Mouse (Mus musculus): ENCODE measurements around the gene Frs3.
A peak's percentile ranks its signal among the peaks of the same experiment; 100 is the strongest.

The Frs3 gene

DNA sequence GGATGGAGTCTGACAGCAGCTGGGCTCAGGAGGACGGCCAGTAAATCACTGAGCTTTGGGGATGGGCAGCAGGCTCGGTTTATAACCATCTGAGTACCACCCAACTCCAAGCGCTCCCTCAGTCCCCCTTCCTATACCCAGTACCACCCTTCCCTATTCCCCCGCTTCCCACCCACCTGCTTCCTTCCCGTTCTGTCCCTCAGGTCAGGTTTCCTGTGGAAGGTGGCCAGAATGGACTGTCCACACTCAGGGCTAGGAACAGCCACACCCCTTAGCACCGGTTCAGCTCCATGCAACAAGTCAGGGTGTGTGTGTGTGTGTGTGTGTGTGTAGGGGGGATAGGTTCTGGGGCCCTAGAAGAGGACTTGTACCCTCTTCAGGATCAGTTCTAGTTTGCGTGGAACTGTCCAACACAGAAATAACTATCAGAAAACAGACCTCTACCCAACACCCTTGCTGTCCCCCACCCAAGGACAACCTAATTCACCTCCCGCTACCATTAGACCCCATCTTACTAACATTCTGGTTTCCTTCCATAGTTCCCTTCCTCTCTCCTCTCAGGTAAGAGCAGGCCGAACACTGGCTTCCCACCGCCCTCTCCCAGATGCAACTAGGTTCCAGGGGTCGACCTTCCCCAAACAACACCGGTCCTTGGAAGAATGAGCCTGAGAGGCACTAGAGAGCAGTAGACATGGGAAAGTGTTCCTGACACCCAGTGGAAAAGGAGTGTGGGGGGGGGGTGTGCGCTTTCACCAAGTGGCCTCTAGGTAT, 5.0 kb downstream of the Frs3 start:
- no peak for DNase-seq

DNA sequence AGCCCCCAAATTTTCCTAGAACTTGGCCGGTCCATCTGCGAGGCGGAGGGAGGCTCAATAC, 5.4 kb downstream of the Frs3 start, which contains the start of gene Gm21981:
Gm21981 (minus strand) TSS at position 14 of the 61 bp plus-strand sequence.
- no peak for DNase-seq

DNA sequence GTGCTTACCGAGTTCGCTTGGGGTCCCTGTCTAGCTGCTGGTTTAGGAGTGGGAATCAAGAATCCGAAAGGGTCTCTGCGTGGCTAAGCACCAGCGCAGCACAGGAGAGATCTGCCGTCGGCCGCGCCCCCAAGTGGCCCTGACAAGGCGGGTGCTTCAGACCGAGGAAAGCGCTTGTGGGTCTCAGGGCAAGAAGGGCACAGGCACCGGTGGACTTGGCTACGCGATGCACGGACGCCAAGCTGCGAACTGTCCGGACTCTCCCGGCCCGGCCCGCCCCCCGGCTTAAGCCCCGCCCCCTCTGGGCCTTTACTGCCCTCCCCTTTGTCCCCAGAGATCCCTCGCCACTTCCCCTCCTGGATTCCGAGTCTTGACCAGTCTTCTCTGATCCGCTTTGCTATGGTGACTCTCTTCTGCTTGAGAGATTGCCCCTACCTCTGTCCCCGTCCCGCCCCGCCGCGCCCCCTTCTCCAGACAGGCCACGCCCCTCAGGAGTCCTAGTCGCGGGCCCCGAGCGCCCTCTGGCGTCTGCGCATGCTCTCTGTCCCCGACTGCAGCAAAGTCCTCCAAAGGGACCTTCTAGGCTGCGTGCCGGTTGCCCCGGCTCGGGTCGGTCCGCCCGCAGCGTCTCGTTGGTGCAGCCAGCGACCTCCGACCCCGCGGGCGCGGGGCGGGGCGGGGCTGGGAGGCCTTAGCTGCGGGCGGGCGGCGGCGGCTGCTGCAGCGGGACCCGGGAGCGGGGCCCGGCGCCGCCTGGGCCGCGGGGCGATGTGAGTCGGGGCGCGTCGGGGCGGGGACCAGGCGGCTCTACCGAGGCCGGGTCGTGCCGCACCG, 5.9 kb downstream of the Frs3 start, which contains the start of gene Prickle4:
Prickle4 (minus strand) TSS at position 234 of the 834 bp plus-strand sequence.
- DNase-seq: peak; percentile 95

DNA sequence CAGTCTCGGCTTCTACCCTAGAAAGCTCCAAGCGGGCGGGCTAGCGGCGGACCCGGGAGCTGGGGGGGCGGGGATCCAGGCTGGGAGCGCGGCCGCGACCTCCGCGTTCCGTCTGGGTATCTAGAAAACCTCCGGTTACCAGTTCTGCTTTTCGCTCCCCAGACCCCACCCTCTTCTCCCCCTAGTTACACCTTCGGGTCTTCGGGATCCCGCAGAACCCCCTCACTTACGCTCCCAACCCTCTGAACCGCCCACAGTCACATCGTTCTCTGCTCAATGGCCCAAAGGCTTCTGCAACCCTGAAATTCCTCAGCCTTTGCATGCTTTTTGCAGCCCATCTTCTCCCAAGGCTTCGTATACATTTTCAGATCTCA, 6.5 kb downstream of the Frs3 start:
- no peak for DNase-seq

DNA sequence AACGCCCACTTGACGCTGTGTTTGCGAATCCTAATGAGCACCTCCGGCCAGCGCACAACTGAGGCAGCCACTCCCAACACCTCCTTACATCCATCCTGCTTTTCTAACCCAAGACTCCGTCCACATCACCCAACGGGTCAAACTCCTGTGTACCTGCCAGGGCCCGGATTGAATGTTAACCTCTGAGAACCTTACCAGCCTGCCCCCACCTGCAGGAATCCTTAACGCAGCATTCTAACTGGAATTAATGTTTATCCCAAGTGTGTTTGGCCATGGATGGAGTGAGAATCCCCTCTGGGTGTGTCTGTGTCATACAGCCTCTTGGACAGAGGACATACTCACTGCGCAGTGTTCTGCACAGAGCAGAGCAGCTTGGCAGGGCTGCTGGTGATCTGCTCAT, 9.3 kb downstream of the Frs3 start:
- no peak for DNase-seq

DNA sequence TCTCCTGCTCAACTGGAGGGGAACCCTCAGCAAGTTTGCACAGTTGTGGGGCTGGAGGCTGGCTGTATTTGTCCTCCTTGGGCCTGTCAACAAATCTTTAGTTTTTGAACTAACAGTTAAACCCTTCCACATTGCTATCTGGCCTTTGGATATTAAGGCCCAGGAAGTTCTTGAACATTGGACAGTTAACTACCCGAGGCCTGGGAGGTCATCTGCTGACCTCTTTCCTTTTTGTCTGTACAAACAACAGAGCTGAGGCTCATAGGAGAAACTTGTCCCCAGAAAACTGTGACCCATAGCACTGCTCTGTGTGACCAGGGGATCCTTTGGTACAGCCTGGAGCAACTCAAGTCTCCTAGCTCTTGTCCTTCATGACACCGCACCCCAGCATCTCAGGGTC, 10.2 kb downstream of the Frs3 start:
- no peak for DNase-seq

DNA sequence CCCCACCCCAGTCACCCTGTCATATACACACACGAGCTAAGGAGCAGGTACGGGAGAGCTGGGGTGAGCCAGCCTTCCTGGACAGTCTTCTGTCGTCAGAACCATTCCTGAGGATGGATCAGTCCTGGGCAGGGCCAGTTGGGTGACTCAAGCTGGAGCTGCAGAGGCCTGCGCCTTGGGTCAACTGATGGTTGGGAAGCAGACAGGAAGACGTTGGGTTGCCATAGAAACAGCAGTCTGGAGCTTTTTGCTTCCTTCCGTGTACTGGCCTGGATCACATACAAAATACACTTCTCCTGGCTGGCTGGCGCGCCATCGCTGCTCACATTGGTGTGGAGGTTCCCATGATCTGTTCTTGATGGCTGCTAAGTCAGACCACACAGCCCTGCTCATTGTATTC, 13.0 kb downstream of the Frs3 start:
- no peak for DNase-seq

DNA sequence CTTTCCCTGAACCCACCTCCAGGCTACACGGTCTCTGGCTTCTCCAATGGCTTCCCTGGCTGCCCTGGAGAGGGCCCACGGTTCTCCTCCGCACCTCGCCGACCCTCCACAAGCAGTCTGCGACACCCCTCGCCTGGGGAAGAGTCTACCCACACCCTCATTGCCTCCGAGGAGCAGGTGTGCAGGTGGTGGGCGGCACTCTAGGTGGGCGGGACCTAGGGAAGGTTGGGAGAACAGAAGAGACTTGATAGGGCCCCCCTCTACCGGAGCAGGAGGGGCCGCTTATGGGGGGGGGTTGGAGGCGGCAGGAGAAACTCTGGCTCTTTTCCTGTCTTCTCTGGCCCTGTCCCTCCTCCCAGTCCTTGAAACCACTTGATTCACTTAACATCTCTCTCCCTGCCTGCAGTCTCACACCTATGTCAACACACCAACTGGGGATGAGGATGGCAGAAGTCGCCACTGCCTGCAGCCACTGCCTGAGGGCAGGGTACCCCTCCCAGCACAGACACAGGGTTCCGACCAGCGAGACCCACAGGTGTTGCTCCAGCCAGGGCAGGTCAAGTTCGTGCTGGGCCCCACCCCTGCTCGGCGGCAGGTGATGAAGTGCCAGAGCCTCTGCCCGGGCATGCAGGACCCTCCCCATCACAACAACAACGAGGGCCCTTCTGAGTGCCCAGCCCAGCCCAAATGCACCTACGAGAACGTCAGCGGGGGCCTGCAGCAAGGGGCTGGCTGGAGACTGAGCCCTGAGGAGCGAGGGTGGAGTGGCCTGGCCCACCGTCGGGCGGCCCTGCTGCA, 13.9 kb downstream of the Frs3 start:
- no peak for DNase-seq

DNA sequence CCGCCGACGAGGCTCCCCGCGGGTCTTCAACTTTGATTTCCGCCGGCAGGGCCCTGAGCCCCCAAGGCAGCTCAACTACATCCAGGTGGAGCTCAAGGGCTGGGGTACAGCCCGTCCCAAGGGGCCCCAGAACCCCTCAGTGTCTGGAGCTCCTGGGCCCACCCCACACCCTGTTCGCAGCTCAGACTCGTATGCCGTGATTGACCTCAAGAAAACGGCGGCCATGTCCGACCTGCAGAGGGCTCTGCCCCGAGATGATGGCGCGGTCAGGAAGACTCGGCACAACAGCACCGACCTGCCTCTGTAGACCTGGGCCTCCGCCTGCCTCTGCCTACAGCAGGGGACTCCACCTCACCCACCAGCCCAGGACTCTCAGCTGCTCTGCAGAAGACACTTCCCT, 14.7 kb downstream of the Frs3 start:
- no peak for DNase-seq

DNA sequence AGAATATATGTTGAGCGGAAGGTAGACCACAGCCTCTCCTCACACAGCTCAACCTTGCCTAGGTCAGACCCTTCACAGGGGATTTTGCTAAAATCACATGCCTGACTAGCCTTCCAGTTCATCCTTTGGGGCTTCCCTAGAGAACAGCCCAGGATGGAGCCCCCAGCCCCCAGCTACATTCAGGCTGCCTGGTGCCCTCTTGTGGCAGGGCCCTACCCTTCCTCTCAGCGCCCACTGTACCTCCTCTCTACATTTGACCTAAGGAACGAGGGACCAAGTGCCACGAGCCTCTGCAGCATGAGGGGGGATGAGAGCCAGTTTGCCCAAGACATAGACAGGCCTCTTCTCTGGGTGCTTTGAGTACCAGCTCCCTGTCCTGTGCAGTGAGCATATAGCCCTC, 15.9 kb downstream of the Frs3 start:
- DNase-seq: no peak

DNA sequence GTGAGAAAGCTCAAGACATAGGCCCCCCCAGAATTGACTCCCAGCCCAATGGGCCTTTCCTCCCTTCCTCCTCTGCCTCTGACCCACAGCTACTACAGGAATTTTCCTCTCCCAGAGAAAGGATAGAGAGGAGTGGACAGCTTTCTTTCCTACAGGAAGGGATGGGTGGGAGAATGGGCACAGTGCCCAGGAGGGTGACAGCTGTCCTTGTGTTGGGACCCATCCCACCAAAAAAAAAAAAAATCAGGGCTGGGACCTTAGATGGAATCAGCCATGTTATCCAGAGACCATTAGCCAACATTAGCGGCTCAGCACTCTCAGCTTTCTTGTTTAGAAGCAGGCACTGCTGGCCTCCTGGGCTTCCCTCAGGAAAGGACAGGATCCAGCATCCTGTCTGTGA, 17.4 kb downstream of the Frs3 start:
- DNase-seq: no peak

DNA sequence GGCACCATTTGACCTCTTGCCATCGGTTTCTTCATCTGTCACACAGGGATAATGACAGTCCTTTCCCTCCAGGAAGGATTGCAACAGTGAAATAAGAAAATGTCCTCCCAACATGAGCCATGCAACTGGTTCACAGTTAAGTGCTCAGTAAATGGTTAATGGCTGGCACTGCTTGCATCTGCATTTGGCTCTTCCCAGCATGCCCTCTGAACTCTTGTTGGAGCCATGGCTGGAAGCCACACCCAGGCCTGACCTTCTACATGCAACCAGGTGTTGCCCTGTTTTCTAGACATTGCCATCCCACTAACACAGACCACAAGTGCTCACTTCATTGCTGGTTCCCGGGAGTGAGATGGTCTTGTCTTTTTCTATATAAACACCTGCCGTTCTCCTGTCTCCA, 19.1 kb downstream of the Frs3 start:
- DNase-seq: no peak

DNA sequence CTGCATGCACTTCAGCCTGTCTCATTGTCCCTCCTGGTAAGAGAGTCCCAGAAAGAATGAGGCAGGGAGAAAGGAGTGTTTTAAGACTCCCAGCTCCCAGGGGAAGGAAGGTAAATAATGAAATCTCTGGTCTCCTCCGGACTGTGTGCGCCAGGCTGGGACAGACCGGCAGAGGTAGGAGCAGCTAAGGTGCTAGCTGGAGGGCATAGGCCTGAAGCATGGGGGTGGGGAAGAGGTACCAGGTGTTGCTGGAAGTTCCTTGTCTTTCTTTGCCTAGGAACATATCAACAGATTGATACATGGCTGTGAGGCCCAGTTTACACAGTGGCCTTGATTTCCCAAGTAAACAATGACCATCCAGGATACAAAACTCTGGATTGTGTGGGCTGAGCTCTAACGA, 20.1 kb downstream of the Frs3 start:
- no peak for DNase-seq

DNA sequence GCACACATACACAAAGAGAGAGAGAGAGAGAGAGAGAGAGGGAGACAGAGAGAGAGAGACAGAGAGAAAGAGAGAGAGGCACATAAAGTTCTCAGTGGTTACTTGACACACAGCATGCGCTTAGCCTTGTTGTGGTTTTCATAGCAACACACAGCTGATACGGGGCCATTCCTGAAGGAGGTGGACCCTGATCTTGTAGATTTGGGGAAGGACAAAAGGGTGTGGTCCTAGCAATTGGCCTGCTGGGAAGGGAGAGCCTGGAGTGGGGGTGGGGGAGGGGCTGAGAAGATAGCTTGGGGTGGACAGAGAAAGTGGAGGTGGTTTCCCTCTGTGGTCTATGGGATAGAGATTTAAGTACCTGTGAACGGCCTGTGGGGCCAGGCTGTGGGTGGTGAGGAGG, 21.2 kb downstream of the Frs3 start:
- no peak for DNase-seq

DNA sequence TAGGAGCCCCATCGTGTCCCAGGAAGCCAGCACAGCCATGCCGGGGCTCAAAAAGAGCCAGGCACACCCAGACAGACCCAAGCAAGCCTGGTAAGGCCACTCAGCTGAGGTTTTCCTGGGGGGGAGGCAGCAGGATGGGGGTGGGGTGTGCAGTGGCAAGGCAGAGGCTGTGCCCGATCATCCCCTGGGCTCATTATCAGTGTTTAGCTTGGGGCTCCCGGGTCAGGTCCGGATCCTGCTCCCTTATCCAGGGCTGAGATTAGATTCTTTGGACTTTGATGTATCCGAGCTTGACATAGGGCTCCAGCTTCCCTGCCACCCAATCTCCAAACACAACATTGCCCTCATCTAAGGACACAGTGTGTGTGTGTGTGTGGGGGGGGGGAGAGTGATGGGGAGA, 23.1 kb downstream of the Frs3 start:
- DNase-seq: no peak

DNA sequence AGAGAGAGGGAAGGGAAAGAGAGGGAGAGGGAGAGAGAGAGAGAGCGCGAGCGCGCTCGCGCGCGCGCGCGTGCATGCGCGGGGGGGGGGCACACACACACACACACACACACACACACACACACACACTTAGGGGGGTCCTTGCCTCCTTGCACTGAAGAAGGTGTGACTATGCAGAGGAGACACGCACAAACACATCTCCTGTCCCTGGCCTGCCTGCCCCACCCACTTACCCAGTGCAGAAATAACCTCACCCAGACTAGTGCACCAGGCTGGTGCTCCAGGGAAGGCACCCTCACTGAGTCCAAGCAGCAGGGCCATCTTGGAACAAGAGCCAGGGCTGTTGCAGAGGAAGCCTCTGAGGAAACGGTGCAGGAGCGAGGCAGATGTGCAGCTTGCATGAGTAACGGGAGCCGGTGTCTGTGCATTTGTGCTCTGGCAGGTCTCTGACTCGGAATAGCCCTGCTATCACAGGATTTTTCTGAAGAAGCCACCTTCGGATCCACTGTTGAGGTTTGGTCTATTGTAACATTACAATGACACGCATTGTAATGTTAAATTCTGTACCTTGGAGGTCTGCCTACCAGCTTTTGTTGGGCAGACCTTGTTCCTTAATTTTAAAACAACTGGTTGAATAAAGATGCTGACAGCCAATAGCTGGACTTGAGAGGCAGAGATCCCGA, 24.2 kb downstream of the Frs3 start:
- no peak for DNase-seq

DNA sequence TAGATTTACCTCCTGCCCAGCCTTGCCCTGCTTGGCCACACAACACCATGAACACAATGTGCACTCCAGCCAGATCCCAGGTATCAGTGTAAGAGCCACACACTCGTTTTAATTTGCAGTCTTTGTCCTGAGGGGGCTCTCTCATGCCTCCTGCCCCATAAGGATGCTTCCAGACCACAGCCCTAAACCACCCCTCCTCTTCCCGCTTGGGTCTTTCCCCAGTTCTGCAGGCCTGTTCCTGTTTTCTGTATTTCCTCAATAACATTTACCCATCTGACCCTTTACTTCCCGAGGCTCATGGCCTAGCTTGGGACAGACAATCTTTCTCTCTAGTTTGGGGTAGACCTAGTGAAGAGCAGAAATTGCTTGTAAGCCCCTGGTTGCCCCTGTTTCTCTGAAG, 26.2 kb downstream of the Frs3 start:
- DNase-seq: no peak

DNA sequence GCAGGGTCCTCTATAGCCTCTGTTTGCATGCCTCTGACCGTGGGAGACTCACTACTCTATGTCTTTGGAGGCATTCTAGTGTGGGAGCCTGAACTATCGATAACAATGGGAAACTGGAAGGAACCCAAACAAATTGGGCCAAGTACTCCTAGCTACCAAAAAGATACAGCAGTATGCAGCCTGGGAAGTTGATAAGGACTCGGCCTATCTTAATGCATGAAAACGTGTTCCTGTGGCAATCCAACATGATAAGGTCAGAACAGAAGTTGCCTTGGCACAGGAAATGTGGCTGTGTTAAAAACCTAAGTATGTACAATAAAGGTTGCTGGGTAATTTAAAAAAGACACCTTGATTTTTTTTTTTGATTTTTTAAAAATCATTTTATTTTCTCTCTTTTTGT, 32.4 kb downstream of the Frs3 start:
- no peak for DNase-seq

DNA sequence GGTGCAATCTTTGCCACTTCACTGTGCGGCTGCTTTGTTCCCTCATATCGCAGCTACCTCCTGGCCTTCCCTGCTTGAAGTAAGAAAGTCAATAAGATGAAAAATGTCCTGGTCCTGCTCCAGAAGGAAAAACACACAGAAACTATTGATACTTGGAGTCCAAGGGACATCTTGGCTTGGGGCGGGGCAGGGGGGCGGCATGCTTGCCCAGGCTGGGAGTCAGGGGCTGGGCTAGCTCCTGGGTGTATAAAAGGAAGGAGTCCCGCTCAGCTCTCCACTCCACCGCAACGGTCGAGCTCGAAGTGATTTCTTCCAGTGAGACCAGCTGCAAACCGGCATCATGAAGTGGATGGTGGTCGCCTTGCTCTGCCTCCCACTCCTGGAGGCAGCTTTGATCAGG, 37.7 kb downstream of the Frs3 start, which contains the start of gene Pgc:
Pgc (plus strand) TSS at position 277 of the 400 bp plus-strand sequence.
- DNase-seq: no peak

DNA sequence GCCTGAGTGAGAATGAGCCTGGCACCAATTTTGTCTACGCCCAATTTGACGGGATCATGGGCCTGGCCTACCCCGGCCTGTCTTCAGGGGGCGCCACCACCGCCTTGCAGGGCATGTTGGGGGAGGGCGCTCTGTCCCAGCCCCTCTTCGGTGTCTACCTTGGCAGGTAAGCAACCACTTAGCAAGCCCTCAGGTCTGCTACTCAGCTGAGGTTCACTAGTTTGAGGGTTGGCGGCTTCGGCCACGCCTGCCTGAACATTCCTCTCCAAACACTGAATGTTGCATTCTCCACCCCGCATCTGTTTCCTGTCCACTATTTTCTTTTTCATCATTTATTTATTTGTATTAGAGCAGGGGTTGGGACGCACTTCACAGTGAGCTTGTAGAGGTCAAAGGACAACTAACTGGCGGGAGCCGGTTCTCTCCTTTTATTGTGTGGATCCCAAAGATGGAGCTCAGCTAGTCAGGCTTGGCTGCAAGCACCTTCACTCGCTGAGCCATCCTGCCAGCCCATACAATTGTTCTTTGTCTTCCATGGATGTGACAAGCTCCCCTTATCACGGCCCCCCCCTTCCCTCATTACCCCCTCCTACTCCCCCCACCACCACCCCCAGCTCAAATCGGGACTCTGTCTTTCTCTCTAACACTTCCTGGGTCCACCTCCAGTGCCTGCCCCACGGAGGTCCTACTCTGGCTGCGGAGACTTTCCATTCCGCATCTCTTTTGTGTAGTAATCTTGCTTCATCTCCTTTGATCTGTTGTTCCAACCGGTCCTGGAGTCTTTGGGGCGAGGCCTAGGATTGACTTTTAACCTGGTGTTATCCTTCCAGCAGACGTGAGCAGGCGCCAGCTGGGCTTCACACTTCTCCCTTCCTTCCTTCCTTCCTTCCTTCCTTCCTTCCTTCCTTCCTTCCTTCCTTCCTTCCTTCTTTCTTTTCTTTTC, 42.1 kb downstream of the Frs3 start:
- no peak for DNase-seq

DNA sequence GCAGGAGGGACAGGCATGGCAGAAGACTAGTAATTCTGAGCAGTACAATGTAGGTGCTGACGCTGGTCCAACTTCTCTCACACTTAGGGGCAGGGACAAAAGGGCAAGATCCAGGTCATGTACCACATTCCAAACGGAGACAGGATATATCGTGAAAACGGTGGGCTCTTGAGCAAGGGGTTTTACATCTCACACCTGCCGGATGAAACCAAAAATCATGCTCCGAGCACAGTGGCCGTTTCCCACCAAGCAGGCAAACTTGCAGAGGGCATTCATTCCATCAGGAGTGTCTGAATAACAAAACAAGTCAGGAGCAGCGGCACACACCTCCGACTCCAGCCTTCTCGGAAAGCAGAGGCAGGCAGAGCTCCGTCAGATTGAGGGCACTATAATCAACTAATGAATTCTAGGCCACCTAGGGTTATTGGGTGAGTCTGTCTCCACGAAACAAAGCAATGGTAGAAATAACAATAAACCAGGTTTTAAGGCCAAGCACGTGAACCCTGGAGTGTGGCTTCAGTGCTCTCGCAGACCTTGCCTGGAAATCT, 46.8 kb downstream of the Frs3 start:
- DNase-seq: no peak

DNA sequence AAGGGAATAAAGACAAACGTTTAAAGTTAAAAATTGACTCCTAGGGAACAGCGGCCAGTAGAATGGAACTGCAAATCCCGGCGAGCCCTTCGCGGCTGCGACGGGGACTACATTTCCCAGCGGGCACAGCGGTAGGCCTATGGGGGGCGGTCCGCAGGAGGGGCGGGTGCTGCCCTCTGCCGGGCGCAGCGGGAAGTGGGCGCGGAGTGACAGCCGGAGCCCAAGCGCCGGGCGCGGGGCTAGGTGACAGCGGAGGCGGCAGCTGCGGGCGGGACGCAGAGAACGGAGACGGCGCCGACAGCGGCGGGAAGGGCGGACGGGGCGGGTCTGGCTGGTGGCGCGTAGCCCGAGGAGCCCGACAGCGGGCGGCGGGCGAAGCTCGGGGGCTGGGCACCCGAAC, 48.0 kb downstream of the Frs3 start, which contains the start of gene Tfeb:
Tfeb (plus strand) TSS at position 175 of the 400 bp plus-strand sequence.
- DNase-seq: peak; percentile 94
